Mouse (Mus musculus) midbrain, embryonic 14.5 days (tissue): ENCODE measurements around the gene Ifngr2. TPM values are rescaled to one million over a fixed set of nuclear protein-coding genes. Genes with fewer than 3 reads are reported as not detected.

Source experiments
- ATAC-seq: fragments of 200-750 bp; cut with Nextera tagmentation; 2 replicates; pipeline ENCODE4 v1.8.0; 2017; ENCODE audit warnings: moderate number of reproducible peaks, moderate library complexity; ENCODE audit not compliant: low FRiP score, low TSS enrichment
- DNase-seq: peaks from one replicate; pipeline ENCODE4 v3.0.0-alpha.2; 2015
- H3K27ac ChIP-seq: fragments of 300-500 bp; sonication (generic); replicated peaks from 2 replicates; pipeline ENCODE4 v1.5.1; 2014; ENCODE audit warnings: mild to moderate bottlenecking, low read depth, low read length, moderate library complexity
- H3K27me3 ChIP-seq: fragments of 300-500 bp; sonication (generic); 2 replicates; pipeline ENCODE4 v1.6.1; 2014; ENCODE audit warnings: low read length, control low read depth, mixed read lengths; ENCODE audit not compliant: control insufficient read depth, insufficient read depth
- H3K36me3 ChIP-seq: fragments of 300-500 bp; sonication (generic); 2 replicates; pipeline ENCODE4 v1.6.1; 2014; ENCODE audit warnings: low read length, control low read depth; ENCODE audit not compliant: control insufficient read depth, insufficient read depth
- H3K4me1 ChIP-seq: fragments of 300-500 bp; sonication (generic); 2 replicates; pipeline ENCODE4 v1.6.1; 2014; ENCODE audit warnings: mild to moderate bottlenecking, antibody characterized with exemption, low read length, control low read depth; ENCODE audit not compliant: control insufficient read depth, insufficient read depth
- H3K4me2 ChIP-seq: fragments of 300-500 bp; sonication (generic); 2 replicates; pipeline ENCODE4 v1.6.1; 2014; ENCODE audit warnings: mild to moderate bottlenecking, low read length, moderate library complexity
- H3K4me3 ChIP-seq: fragments of 300-500 bp; sonication (generic); replicated peaks from 2 replicates; pipeline ENCODE4 v1.5.1; 2014; ENCODE audit warnings: low read depth, low read length
- H3K9ac ChIP-seq: fragments of 300-500 bp; sonication (generic); replicated peaks from 2 replicates; pipeline ENCODE4 v1.6.1; 2014; ENCODE audit warnings: mild to moderate bottlenecking, low read length, moderate library complexity
- H3K9me3 ChIP-seq: fragments of 300-500 bp; sonication (generic); 2 replicates; pipeline ENCODE4 v1.6.1; 2016; ENCODE audit warnings: low read length, control low read depth, mixed read lengths; ENCODE audit not compliant: control insufficient read depth
- WGBS: fragments of 180-500 bp; shearing (Covaris S2); extraction: QIAGEN DNeasy Blood & Tissue Kit; methylation state at CpG from one replicate; pipeline ENCODE4 v1.1.7; 2014; 5-methylcytosine and 5-hydroxymethylcytosine counted together
- polyA plus RNA-seq: library from polyadenylated mRNA; unstranded; fragments of >200 nt; fragmentation: Nextera tagmentation; extraction: Ambion mirVana; gene quantifications from 2 replicates; pipeline ENCODE4 v1.2.1, GENCODE M21; 2014

Ifngr2 gene
- polyA plus RNA-seq, 1 experiment from 2014 or later, result 94.2 TPM

DNA sequence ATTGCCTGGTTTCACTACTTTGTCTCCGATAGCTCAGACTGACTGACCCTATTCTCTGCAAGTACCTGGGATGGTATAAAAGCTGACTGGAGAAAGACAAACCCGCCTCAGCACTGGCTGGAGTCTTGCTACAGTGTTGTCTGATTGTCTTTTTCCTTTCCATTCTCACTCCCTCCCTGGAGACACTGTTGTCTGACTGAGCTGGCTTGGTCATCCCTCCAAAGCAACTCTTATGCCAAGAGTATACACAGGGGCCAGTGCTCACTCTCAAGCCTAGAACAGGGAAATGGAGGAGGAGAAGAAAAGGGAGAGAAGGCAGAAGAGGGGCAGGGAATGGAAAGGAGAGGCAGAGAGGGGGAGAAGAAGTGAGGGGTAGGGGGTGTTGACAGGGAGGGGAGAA is 14.4 kb upstream of the Ifngr2 start:
- Histone ChIP-seq H3K4me3 (no peak overlapping the region), H3K4me2 (no peak overlapping the region), H3K36me3 (no peaks in the 10 kb centered on the region), H3K27me3 (no peaks in the 10 kb centered on the region), H3K4me1 (no peaks in the 10 kb centered on the region), H3K27ac (no peak overlapping the region), H3K9ac (no peak overlapping the region), H3K9me3 (no peaks in the 10 kb centered on the region)
- no peak for DNase-seq
- WGBS, result 49% methylated on average over 2 of the region's 2 CpGs
- no peak for ATAC-seq

GRCm38 (mm10) chr16:91533097-91534001 is 13.5 kb upstream of the Ifngr2 start:
- H3K4me1 ChIP-seq, result no peaks in the 10 kb centered on the region
- H3K9me3 ChIP-seq, result no peaks in the 10 kb centered on the region
- no peak overlapping the region for H3K4me3 ChIP-seq
- no peak overlapping the region for H3K27ac ChIP-seq
- H3K9ac ChIP-seq, result no peak overlapping the region
- H3K4me2 ChIP-seq, result no peak overlapping the region
- WGBS, result 82% methylated on average over 23 of the region's 23 CpGs
- no peaks in the 10 kb centered on the region for H3K36me3 ChIP-seq
- H3K27me3 ChIP-seq, result no peaks in the 10 kb centered on the region
- ATAC-seq (no peak), DNase-seq (no peak)

DNA sequence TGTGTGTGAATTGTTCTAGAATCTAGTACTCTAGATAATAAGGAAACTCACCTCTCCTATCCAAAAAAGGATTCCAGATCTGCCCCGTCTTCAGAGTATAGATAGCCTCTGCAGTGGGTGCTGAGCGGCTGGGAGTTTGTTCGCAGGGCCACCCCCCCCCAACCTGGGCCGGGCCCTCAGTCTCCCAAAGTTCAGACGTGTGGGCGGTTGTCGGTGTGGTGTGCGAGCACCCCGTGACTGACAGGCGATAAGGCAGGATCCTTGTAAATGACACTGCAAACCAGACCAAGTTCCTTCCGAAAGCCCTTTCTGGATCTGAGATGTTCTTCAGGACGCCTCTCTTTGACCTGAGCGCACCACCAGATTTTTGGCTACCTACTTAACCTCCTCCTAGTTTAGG is 12.4 kb upstream of the Ifngr2 start:
- no peaks in the 10 kb centered on the region for H3K27me3 ChIP-seq
- no peak overlapping the region for H3K4me3 ChIP-seq
- no peak overlapping the region for H3K4me2 ChIP-seq
- no peaks in the 10 kb centered on the region for H3K9me3 ChIP-seq
- ATAC-seq (peak; percentile 60; the same call in 1 of the 2 replicates), DNase-seq (peak; percentile 92)
- H3K36me3 ChIP-seq, result no peaks in the 10 kb centered on the region
- 58% methylated on average over 13 of the region's 13 CpGs for WGBS
- no peak overlapping the region for H3K9ac ChIP-seq
- H3K27ac ChIP-seq, result no peak overlapping the region
- no peaks in the 10 kb centered on the region for H3K4me1 ChIP-seq

GRCm38 (mm10) chr16:91534888-91535287 is 12.0 kb upstream of the Ifngr2 start:
- H3K4me3 ChIP-seq, result no peak overlapping the region
- DNase-seq (no peak), ATAC-seq (no peak)
- H3K9me3 ChIP-seq, result no peaks in the 10 kb centered on the region
- H3K9ac ChIP-seq, result no peak overlapping the region
- H3K27ac ChIP-seq, result no peak overlapping the region
- H3K4me2 ChIP-seq, result no peak overlapping the region
- H3K27me3 ChIP-seq, result no peaks in the 10 kb centered on the region
- 82% methylated on average over 6 of the region's 6 CpGs for WGBS
- H3K36me3 ChIP-seq, result no peaks in the 10 kb centered on the region
- no peaks in the 10 kb centered on the region for H3K4me1 ChIP-seq

- Histone ChIP-seq H3K4me2 (no peak overlapping the region), H3K27ac (no peak overlapping the region), H3K4me3 (no peak overlapping the region), H3K4me1 (no peaks in the 10 kb centered on the region), H3K9me3 (no peaks in the 10 kb centered on the region), H3K27me3 (no peaks in the 10 kb centered on the region), H3K9ac (no peak overlapping the region), H3K36me3 (no peaks in the 10 kb centered on the region)
- no peak for DNase-seq
- no peak for ATAC-seq
- WGBS, result 93% methylated on average over 6 of the region's 6 CpGs
These were observed 10.5 kb upstream of the Ifngr2 start for GRCm38 (mm10) chr16:91536372-91536771.

DNA sequence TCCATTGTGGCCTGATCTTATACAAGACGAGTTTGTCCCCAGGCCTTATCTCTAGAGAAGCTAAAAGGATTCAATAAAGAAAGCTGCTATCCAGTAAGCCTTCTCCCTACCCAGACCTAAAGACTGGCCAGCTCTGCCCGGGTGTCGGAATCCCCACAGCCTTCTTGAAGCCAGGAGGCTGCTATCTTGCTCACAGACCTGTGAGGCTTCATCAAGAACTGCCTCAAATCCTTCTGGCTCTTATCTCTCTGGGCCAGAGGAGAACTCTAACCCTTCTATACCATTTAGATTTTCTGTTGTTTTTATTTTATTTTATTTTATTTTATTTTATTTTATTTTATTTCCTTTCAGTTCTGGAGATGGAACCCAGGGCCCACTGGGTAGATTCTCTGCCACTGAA is 9.8 kb upstream of the Ifngr2 start:
- WGBS, result 76% methylated on average over 3 of the region's 3 CpGs
- H3K27me3 ChIP-seq, result no peaks in the 10 kb centered on the region
- no peak overlapping the region for H3K4me2 ChIP-seq
- no peak overlapping the region for H3K27ac ChIP-seq
- H3K4me1 ChIP-seq, result no peaks in the 10 kb centered on the region
- ATAC-seq (no peak), DNase-seq (no peak)
- H3K9ac ChIP-seq, result no peak overlapping the region
- no peaks in the 10 kb centered on the region for H3K36me3 ChIP-seq
- H3K4me3 ChIP-seq, result no peak overlapping the region
- H3K9me3 ChIP-seq, result no peaks in the 10 kb centered on the region

- Histone ChIP-seq H3K4me2 (no peak overlapping the region), H3K27me3 (no peaks in the 10 kb centered on the region), H3K27ac (no peak overlapping the region), H3K36me3 (no peaks in the 10 kb centered on the region), H3K9me3 (no peaks in the 10 kb centered on the region), H3K9ac (no peak overlapping the region), H3K4me3 (no peak overlapping the region), H3K4me1 (no peaks in the 10 kb centered on the region)
- WGBS, result 87% methylated on average over 6 of the region's 6 CpGs
- no peak for ATAC-seq
- no peak for DNase-seq
These were observed 8.8 kb upstream of the Ifngr2 start for GRCm38 (mm10) chr16:91538051-91538450.

GRCm38 (mm10) chr16:91538513-91538912 is 8.4 kb upstream of the Ifngr2 start:
- Histone ChIP-seq H3K27me3 (no peaks in the 10 kb centered on the region), H3K27ac (0 out of 2 replicates have a peak overlapping the region, but pooled peaks have one; percentile 10), H3K9me3 (no peaks in the 10 kb centered on the region), H3K4me2 (no peak overlapping the region), H3K36me3 (no peaks in the 10 kb centered on the region), H3K4me1 (no peaks in the 10 kb centered on the region), H3K4me3 (no peak overlapping the region), H3K9ac (no peak overlapping the region)
- ATAC-seq, result no peak
- no peak for DNase-seq
- WGBS, result 81% methylated on average over 9 of the region's 9 CpGs

DNA sequence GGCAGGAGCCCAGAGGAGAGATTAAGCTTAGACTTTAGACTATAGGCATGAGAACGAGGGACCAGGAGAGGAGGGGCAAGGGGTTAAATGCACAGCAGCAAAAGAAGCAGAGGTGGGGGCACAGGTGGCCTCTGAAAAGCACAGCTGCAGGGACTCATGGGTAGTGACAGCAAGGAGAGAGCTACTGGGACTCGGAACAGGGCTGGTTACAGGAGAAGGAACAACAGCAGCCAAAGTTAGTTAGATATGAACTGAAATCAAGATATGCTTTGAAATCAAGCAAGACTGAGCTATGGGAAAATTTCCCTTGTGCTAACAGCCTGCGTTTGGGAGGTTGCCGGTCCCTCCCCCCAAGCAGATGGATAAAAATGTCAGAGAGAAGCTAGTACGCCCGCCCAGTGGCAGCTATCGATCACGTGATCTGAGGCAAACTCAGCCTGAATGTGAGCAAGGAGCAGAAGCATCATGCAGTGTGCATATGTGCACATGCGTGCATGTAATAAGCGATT is 5.2 kb upstream of the Ifngr2 start:
- peak overlapping the region; percentile 45 for H3K4me2 ChIP-seq
- no peaks in the 10 kb centered on the region for H3K27me3 ChIP-seq
- H3K36me3 ChIP-seq, result no peaks in the 10 kb centered on the region
- 34% methylated on average over 10 of the region's 10 CpGs for WGBS
- H3K4me3 ChIP-seq, result 0 out of 2 replicates have a peak overlapping the region, but pooled peaks have one; percentile 12
- H3K9me3 ChIP-seq, result no peaks in the 10 kb centered on the region
- ATAC-seq, result no peak
- peak; percentile 63 for DNase-seq
- H3K27ac ChIP-seq, result no peak overlapping the region
- no peaks in the 10 kb centered on the region for H3K4me1 ChIP-seq
- no peak overlapping the region for H3K9ac ChIP-seq
